Mouse (Mus musculus): ENCODE data around the gene Tbcb. TPM values are rescaled to one million over a fixed set of nuclear protein-coding genes. Genes with fewer than 3 reads are reported as not detected.

The Tbcb gene
- 5.2 TPM for polyA plus RNA-seq (2014; fragmentation: Illumina TruSeq; extraction: RNeasy Lipid Tissue Mini Kit (QIAGEN cat#74804); ENCODE audit: low read depth, low replicate concordance)

GRCm38 (mm10) chr7:30231669-30232454 is at the start of gene Tbcb, which contains the start of gene Polr2i:
Gene Tbcb, minus strand, starts transcription at chr7:30232272.
Gene Polr2i, plus strand, starts transcription at chr7:30231948.

GRCm38 (mm10) chr7:30279951-30280669 is 48.0 kb upstream of the Tbcb start, which contains the start of the genes Thap8 and Wdr62:
Gene Thap8, plus strand, starts transcription at chr7:30280094.
Gene Wdr62, minus strand, starts transcription at chr7:30280419.

GRCm38 (mm10) chr7:30235625-30236024 is 3.6 kb upstream of the Tbcb start, which contains the start of gene Ovol3:
Gene Ovol3, minus strand, starts transcription at chr7:30235725.

GRCm38 (mm10) chr7:30198481-30198971 is 33.5 kb downstream of the Tbcb start, which contains the start of gene Capns1:
Gene Capns1, minus strand, starts transcription at chr7:30198811.

GRCm38 (mm10) chr7:30183879-30184289 is 48.2 kb downstream of the Tbcb start, which contains the start of gene Cox7a1:
Gene Cox7a1, plus strand, starts transcription at chr7:30184144.

Other genes with a start within 250 kb of the Tbcb start
- gene Zfp568, start 248.3 kb downstream of the Tbcb start, polyA plus RNA-seq (2014; fragmentation: Illumina TruSeq; extraction: RNeasy Lipid Tissue Mini Kit (QIAGEN cat#74804); ENCODE audit: low read depth, low replicate concordance) = 4.3 TPM
- 1.3 TPM for gene Zfp14, start 180.9 kb downstream of the Tbcb start, polyA plus RNA-seq (2014; fragmentation: Illumina TruSeq; extraction: RNeasy Lipid Tissue Mini Kit (QIAGEN cat#74804); ENCODE audit: low read depth, low replicate concordance)
- gene Zfp82, start 159.4 kb downstream of the Tbcb start, polyA plus RNA-seq (2014; fragmentation: Illumina TruSeq; extraction: RNeasy Lipid Tissue Mini Kit (QIAGEN cat#74804); ENCODE audit: low read depth, low replicate concordance) = not detected
- not detected for gene Gm26920, start 141.9 kb downstream of the Tbcb start, polyA plus RNA-seq (2014; fragmentation: Illumina TruSeq; extraction: RNeasy Lipid Tissue Mini Kit (QIAGEN cat#74804); ENCODE audit: low read depth, low replicate concordance)
- 0.61 TPM for gene Zfp566, start 141.7 kb downstream of the Tbcb start, polyA plus RNA-seq (2014; fragmentation: Illumina TruSeq; extraction: RNeasy Lipid Tissue Mini Kit (QIAGEN cat#74804); ENCODE audit: low read depth, low replicate concordance)
- 42.8 TPM for gene Zfp260, start 137.5 kb downstream of the Tbcb start, polyA plus RNA-seq (2014; fragmentation: Illumina TruSeq; extraction: RNeasy Lipid Tissue Mini Kit (QIAGEN cat#74804); ENCODE audit: low read depth, low replicate concordance)
- not detected for gene Zfp382, start 110.3 kb downstream of the Tbcb start, polyA plus RNA-seq (2014; fragmentation: Illumina TruSeq; extraction: RNeasy Lipid Tissue Mini Kit (QIAGEN cat#74804); ENCODE audit: low read depth, low replicate concordance)
- 14.9 TPM for gene Zfp146, start 62.5 kb downstream of the Tbcb start, polyA plus RNA-seq (2014; fragmentation: Illumina TruSeq; extraction: RNeasy Lipid Tissue Mini Kit (QIAGEN cat#74804); ENCODE audit: low read depth, low replicate concordance)
- gene Cox7a1, start 48.1 kb downstream of the Tbcb start, polyA plus RNA-seq (2014; fragmentation: Illumina TruSeq; extraction: RNeasy Lipid Tissue Mini Kit (QIAGEN cat#74804); ENCODE audit: low read depth, low replicate concordance) = not detected
- gene Capns1, start 33.5 kb downstream of the Tbcb start, polyA plus RNA-seq (2014; fragmentation: Illumina TruSeq; extraction: RNeasy Lipid Tissue Mini Kit (QIAGEN cat#74804); ENCODE audit: low read depth, low replicate concordance) = 38.4 TPM
- 3.8 TPM for gene Polr2i, start 324 bp downstream of the Tbcb start, polyA plus RNA-seq (2014; fragmentation: Illumina TruSeq; extraction: RNeasy Lipid Tissue Mini Kit (QIAGEN cat#74804); ENCODE audit: low read depth, low replicate concordance)
- not detected for gene Ovol3, start 3.5 kb upstream of the Tbcb start, polyA plus RNA-seq (2014; fragmentation: Illumina TruSeq; extraction: RNeasy Lipid Tissue Mini Kit (QIAGEN cat#74804); ENCODE audit: low read depth, low replicate concordance)
- not detected for gene Thap8, start 47.8 kb upstream of the Tbcb start, polyA plus RNA-seq (2014; fragmentation: Illumina TruSeq; extraction: RNeasy Lipid Tissue Mini Kit (QIAGEN cat#74804); ENCODE audit: low read depth, low replicate concordance)
- gene Wdr62, start 48.1 kb upstream of the Tbcb start, polyA plus RNA-seq (2014; fragmentation: Illumina TruSeq; extraction: RNeasy Lipid Tissue Mini Kit (QIAGEN cat#74804); ENCODE audit: low read depth, low replicate concordance) = 0.42 TPM
- gene Clip3, start 59.5 kb upstream of the Tbcb start, polyA plus RNA-seq (2014; fragmentation: Illumina TruSeq; extraction: RNeasy Lipid Tissue Mini Kit (QIAGEN cat#74804); ENCODE audit: low read depth, low replicate concordance) = 0.19 TPM
- 1.9 TPM for gene Alkbh6, start 76.4 kb upstream of the Tbcb start, polyA plus RNA-seq (2014; fragmentation: Illumina TruSeq; extraction: RNeasy Lipid Tissue Mini Kit (QIAGEN cat#74804); ENCODE audit: low read depth, low replicate concordance)
- not detected for gene Syne4, start 82.5 kb upstream of the Tbcb start, polyA plus RNA-seq (2014; fragmentation: Illumina TruSeq; extraction: RNeasy Lipid Tissue Mini Kit (QIAGEN cat#74804); ENCODE audit: low read depth, low replicate concordance)
- 0.50 TPM for gene E130208F15Rik, start 89.5 kb upstream of the Tbcb start, polyA plus RNA-seq (2014; fragmentation: Illumina TruSeq; extraction: RNeasy Lipid Tissue Mini Kit (QIAGEN cat#74804); ENCODE audit: low read depth, low replicate concordance)
- gene Sdhaf1, start 91.6 kb upstream of the Tbcb start, polyA plus RNA-seq (2014; fragmentation: Illumina TruSeq; extraction: RNeasy Lipid Tissue Mini Kit (QIAGEN cat#74804); ENCODE audit: low read depth, low replicate concordance) = 2.9 TPM
- gene Lrfn3, start 130.5 kb upstream of the Tbcb start, polyA plus RNA-seq (2014; fragmentation: Illumina TruSeq; extraction: RNeasy Lipid Tissue Mini Kit (QIAGEN cat#74804); ENCODE audit: low read depth, low replicate concordance) = 0.85 TPM
- 6.5 TPM for gene Tyrobp, start 181.5 kb upstream of the Tbcb start, polyA plus RNA-seq (2014; fragmentation: Illumina TruSeq; extraction: RNeasy Lipid Tissue Mini Kit (QIAGEN cat#74804); ENCODE audit: low read depth, low replicate concordance)
- gene Hcst, start 187.6 kb upstream of the Tbcb start, polyA plus RNA-seq (2014; fragmentation: Illumina TruSeq; extraction: RNeasy Lipid Tissue Mini Kit (QIAGEN cat#74804); ENCODE audit: low read depth, low replicate concordance) = not detected
- not detected for gene Nfkbid, start 189.5 kb upstream of the Tbcb start, polyA plus RNA-seq (2014; fragmentation: Illumina TruSeq; extraction: RNeasy Lipid Tissue Mini Kit (QIAGEN cat#74804); ENCODE audit: low read depth, low replicate concordance)
- gene Aplp1, start 213.3 kb upstream of the Tbcb start, polyA plus RNA-seq (2014; fragmentation: Illumina TruSeq; extraction: RNeasy Lipid Tissue Mini Kit (QIAGEN cat#74804); ENCODE audit: low read depth, low replicate concordance) = not detected
- not detected for gene Kirrel2, start 225.4 kb upstream of the Tbcb start, polyA plus RNA-seq (2014; fragmentation: Illumina TruSeq; extraction: RNeasy Lipid Tissue Mini Kit (QIAGEN cat#74804); ENCODE audit: low read depth, low replicate concordance)
- not detected for gene Nphs1, start 226.0 kb upstream of the Tbcb start, polyA plus RNA-seq (2014; fragmentation: Illumina TruSeq; extraction: RNeasy Lipid Tissue Mini Kit (QIAGEN cat#74804); ENCODE audit: low read depth, low replicate concordance)

Data from liver, adult 10 weeks (tissue).